Mouse (Mus musculus) embryo, embryonic 10 days (tissue): ENCODE data around the gene Dtnb.

Experiments used
- DNase-seq: peaks from one replicate; pipeline ENCODE4 v3.0.0-alpha.2; 2015; ENCODE audit warnings: low spot score

Gene Dtnb

DNA sequence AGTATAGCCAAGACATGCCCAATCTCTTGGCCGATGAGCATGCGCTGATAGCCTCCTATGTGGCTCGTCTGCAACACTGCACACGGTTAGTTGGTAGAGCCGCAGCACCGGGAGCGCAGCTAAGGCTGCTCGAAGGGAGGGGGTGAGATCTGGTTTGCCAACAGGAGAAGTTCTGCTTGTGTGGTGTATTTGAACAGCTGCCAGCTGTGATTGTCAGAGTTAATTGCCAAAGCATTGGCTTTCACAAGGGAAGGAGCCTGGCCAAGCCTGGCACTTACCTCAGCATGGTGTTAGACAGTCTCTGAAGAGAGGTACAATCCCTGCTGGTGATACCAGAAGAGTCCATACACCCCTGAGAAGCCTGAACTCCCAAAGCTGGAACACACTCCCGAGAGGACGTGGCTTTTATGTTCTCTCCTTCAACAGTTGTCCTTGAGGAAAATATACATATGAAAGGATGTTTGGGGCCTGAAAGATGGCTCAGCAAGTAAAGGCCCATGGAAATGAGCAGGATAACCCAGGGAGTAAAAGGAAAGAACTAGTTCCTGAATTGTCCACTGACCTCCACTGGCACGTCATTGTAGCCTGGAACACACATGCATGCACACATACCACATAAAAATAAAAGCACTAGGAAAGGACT lies 160.6 kb downstream of the Dtnb start:
- no peak for DNase-seq

DNA sequence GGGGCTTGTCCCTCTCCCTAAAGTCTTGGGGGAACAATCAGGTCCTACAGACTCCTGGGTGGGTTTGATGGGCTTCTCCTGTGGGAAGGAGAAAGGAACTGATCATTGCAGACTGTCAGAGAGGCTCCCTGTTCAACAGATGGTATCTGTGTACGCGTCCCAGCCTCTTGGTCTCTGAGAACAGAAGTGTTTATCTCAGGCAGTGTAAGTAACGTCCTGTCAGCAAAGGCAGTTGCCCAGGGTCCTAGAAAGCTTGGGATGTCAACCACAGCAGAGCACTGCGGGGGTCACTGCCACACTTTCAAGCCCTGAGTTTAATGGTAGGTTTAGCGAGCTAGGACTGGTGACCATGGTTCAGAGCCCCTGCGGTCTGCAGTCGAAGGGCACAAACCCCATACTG lies 161.1 kb downstream of the Dtnb start:
- DNase-seq: no peak

DNA sequence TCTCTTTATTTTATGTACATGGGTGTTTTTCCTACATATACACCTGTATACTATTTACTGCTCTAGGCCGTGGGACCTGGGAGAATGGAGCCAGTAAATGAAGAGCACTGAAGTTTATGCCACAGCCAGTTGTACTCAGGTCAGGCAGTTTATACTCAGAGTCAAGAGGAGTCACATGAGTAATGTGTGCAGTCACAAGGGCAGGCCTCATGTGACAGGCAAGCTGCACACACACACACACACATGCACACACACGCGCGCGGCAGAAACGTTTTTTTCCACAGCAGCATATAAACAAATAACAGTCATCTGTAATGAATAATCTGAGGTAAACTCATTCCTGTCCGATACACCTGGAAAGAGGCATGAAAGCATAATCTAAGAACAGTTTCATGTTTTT lies 164.8 kb downstream of the Dtnb start:
- DNase-seq: no peak

DNA sequence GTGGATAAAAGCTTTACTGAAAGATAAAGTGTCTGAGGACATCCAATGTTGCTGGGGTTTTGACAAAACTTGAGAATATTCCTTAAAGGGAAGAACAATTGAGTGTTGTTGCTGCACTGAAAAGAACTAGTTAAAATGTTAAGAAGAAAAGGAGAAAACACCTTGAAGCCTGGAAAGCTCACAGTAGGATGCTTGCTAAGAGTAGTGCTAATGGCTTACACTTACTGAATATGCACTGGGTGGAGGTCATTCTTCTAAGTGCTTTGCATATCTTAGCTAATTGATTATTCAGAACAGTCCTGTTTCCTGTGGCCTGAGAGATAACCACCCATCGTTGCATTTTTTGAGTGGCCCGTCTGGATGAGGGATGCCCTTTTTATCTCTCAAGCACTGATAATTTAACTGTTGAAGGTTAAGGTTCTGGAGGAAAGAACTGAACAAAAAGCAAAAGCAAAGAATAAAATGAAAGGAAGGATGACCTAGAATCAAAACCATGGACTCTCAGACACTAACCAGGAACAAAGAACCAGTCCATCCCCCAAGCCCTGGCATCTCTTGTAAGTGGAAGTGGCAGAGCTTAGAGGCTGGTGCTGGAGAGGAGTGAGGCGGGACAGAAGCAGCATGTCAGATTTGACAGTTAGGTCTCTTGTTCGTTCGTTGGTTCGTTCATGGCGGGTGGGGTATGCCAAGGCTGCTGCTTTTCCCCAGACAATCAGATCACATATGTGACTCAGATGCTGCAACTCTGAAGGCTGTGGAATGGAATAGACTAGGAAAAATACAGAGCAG lies 166.8 kb downstream of the Dtnb start:
- DNase-seq: no peak

DNA sequence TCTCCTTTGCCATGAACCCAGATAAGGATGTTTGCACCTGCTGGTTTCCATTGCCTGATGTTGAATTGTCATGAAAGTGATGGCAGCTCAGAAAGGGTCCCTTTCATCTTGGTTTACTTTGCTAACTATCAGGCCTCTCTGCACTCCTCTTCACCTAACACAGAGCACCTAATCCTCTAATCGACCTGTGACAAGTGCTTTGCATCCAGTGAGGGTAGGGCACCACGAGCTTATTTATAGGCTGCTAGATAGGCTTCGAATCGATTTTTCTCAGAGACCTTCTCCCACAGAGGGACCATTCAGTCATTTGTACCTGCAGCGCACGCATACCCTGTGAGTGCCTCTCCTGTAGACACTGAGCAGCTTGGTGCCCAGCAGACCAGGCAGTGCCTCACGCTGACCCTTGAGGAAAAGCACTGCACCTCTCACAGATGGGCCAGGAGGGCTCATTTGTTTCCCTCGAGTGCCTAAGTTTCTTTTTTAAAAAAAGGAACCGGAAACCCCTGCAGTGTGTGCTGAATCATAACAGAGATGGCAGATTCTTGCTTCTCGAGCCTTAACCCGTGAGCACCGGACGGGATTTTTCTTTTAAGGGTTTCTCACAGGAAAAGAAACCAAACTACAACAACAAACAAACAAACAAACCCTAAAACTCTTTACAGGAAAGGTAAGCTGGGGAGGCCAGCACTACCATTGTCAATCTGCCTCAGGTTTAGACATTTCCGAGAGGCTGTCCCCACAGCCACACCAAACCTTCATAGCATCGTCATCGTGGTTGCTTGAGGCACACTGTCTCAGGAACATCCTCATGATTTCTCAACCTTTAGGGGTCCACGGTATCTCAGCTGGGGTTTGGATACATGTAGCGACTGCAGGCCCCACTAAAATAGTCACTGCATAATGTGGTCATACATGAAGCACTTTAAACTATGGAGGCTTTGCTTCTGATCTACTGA lies 167.8 kb downstream of the Dtnb start:
- no peak for DNase-seq

DNA sequence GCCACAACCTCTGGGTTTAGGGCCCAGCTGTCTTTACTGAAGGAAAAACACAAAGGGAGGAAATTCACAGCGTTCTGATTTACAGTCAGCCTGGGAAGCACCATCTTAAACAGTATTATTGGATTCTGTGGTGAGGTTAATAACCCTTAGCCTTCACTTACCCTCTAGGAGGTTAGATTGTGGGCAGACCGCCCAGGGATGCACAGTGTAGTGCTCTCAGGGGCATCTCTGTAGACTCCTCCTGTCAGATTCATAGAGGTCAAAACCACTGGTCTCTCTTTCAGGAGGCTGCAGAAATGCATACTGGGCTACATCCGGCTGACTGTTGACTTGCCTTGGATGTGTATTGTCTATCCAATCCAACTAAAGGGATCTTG lies 168.5 kb downstream of the Dtnb start:
- no peak for DNase-seq

DNA sequence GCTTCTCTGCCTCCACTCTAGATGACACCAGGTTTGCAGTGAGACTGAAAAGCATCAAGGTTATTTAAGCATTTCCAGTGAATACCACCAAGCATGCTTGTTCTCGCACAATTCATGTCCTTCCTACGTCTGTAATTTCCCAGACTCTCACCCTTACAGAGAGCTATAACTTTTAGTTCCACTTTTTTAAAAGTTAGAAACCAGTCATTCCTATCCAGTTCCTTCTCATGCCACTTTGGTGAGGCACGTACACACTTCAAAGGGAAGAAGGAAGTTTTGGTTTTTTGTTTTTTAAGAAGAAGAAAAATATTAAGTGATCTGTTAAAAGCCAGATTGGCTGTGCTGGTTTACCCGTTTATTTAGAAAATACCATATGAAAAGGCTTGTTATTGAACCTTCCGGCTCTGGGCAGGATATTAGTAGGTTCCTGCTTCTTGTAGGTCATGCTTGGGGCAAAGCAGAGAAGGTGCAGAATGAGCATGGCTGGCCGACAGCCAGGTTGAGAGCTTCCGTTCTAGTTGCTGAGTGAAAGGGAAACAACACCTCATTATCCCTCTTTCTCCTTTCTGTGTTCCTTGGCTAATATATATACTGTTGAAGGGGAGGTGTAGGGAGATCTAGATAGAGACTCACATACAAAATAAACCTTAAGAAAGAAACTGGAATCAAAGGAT lies 173.4 kb downstream of the Dtnb start:
- no peak for DNase-seq

DNA sequence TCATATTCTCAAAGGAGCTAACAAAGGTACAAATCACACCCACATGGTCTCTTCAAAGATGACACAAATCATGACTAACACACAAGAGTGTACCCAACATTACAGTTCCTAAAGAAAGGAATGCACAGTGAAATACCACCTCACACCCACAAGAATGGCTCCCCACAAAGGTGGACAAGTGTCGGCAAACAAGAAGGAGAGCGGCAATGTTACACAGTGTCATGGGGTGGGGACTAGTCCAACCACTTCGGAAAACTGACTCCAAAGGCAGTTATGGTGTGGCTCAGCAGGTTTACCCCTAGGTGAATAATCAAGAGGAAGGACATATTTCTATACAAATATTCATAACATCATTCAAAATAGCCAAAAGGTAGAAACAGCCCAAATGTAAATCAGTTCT lies 174.2 kb downstream of the Dtnb start:
- DNase-seq: no peak

DNA sequence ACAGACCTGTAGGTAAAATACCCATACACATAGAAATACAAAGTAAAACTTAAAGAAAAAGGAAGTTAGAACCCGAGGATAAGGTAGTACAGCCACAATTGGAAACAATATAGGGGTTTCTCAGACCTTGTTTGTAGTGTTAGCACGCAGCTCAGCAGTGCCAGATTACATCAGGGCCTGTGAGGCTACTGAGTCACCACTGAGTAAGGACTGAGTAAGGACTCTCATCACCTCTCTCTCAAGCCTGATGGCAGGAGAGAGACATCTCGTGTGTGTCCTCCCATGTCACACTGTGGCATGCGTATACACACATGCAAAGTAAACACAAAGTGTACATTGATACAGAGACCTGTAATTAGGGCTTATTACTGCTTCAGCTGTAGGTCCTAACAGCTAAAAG lies 175.4 kb downstream of the Dtnb start:
- no peak for DNase-seq

DNA sequence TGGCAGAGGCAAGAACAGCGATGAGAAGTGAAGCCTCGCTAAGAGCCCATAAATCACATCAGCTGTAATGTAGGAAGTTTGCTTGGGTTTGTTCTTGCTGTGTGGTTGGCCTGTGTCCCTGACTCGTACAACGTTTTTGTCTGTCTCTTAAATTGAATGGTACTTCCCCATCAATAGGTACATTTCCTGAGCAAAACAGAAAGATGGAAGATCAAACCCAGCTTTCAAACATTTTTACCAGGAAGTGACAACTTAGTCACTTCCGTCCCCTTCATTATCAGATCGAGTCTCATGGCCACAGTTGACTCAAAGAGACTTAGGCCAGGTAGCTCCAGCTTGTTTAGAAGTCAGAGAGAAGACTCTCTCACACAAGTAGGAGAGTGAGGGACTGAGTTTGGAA lies 183.3 kb downstream of the Dtnb start:
- DNase-seq: no peak

DNA sequence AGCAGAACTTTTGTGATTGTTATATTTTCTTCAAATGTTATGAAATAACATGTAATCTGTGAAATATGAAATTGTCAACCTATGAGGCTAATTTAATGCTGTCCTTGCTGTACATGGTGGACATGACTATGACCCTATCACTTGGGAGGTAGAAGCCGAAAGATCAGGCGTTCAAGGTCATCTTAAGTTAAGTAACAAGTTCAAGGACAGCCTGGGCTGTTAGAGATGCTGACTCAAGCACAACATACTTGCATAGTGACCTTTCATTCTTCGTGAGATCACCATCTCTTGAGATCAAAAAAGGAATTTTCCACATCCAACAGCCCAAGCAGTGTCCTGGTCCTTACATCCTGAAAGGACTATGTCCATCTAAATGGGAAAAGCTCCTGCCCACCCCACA lies 184.0 kb downstream of the Dtnb start:
- no peak for DNase-seq

DNA sequence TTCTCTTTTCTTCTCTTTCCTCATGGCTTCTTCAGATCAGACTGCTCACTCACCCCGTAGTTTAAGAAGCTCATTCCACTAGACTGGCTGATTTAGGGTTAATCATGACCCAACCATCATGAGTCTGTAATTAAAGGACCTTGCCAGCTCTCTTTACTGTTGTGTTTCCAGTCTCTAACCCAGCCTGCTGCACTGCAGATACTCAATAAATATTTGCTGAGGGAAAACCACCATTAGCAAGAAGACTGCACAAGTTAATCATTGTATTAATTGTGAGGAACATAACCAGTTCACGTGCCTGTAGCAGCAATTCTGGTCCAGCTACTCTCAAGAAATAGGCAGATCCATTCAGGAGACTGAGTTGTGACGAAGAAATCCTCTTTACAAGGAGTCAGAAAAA lies 185.9 kb downstream of the Dtnb start:
- DNase-seq: no peak

DNA sequence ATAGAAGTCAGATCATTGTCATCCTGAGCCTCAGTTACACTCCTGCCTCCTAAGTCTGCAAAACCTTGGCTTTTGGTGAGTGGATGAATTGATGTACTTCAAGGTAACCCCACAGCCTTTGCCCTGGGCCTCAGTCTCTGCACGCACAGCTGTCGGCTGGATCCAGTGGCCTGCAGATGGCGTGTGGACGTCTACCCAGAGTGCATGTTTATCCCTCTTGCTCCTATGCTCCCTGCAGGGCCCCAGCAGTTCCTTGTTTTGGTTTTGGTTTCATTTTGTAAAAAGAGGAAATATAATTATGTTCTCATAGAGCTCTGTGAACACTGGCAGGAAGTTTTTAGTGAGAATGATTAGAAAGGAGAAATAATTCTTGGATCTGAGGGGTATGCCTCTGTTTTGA lies 187.2 kb downstream of the Dtnb start:
- peak; percentile 38 for DNase-seq

DNA sequence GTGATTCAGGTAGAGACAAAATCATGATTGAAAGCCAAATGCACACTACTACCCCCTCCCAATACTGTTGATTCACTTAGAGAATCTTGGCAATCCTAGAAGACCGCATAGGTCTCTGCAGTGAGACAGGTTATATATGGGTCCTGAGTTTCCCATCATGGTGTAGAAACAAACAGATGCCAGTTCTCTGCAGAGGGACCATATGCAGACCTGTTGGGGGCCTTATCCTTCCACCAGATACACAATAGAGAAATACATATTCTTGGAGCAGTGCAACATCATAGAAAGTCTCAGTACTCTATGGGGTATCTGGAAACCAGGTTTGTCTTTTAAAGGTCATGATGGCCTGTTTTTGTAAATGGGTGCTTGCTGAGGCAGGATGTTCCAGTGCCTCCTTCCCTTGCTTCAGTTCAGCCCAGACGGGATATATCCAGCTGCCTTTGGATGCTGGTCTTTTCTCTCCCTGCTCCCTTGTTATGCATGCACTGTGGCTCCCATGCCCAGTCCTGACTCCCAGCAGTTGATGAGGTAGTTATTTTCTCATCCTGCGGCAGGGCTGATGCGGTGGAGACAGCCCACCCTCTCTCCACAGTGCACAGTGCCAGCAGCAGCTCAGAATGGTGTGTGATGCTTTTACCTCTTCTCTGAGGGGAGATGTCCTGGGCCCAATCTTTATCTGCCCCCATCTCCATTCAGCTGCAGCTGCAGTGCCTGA lies 188.9 kb downstream of the Dtnb start:
- DNase-seq: no peak

DNA sequence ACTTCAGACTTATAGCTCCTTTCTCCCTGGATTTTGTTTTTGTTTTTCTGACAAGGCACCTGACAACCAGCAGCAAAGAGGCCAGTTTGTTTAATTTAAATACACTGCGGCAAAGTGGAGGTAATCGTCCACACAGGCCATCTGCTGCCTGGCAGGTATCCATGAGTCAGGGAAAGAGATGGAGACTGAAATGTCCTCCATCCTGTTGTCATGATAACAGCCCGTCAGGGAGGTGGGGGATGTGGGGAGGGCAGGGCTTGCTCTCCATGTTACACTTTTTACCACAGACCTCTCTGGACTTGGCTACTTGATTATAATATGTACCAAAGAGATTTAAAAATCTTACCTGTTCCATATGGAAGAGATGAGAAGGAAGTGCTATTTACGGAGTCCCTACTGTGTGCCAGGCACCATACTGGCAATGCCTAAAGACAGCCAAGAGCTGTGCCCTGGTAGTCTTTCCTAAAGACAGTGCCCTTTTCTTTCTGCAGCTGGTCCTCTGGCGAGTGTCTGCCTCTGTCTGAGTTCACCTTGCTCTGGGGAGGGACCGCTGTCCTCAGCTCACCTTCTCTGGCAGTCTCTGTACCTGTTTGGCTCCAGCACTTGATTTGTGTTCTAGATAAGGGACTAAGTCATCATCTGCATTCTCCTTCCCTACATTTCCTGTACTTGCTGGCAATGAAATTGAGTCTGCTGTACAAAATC lies 189.6 kb downstream of the Dtnb start:
- DNase-seq: no peak

DNA sequence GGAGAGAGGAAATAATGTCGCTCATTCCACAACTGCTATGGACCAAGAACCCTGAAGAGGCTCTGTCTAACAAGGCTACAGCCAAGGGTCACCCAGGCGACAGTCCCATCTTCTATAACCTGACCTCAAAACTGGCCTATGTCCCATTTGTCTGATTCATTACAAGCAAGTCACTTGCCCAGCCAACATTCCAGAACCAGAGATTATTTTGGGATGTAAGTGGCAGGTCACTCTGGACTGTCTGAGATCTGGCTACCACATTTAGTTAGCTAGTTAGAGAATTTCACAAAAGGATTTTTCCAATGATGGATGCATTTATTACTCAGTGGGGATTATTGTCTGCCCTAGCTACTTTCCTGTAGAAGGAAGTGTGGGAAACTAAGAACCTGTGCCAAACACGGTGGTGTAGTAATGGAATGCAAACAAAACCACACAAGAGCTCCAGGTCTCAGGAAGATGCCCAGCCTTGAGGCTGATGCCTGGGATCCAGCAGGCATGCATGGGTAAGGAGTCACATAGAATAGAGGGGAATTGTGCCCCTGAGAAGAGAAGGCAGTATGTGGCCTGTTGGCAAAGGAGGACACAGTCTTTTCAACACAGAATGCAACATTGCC lies 192.1 kb downstream of the Dtnb start:
- no peak for DNase-seq

DNA sequence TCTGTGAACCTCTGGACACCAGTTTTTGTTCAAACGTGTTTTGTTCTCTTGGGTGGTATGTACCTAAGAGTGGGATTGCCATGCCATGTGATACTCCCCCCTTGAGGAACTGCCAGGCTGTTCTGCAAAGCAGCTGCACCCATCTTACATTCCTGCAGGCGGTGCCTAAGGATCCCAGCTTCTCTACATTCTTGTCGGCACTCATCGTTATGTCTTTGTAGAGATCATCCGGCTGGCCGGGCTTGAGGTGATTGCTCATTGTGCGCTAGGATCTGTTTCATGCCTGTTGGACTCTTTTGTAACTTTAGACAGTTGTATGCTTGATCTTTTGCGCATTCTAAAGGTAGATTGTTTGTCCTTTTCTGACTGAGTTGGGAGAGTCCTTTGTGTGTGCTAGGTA lies 195.2 kb downstream of the Dtnb start:
- DNase-seq: no peak

DNA sequence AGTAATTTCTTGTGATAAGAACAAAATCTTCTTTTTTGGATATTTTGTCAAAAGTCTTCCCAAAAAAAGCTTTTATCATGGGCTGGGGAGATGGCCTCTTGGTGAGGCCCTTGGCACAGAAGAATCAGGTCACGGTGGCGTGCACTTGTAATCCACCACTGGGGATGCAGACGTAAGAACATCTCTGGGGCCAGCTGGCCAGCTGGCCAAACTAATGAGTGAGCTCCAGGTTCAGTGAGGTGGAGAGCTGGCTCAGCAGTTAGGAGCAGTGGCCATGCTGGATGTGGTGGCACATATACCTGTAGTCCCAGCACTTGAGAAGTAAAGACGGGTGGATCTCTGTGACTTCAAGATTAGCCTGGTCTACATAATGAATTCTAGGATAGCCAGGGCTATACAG lies 196.2 kb downstream of the Dtnb start:
- DNase-seq: no peak

DNA sequence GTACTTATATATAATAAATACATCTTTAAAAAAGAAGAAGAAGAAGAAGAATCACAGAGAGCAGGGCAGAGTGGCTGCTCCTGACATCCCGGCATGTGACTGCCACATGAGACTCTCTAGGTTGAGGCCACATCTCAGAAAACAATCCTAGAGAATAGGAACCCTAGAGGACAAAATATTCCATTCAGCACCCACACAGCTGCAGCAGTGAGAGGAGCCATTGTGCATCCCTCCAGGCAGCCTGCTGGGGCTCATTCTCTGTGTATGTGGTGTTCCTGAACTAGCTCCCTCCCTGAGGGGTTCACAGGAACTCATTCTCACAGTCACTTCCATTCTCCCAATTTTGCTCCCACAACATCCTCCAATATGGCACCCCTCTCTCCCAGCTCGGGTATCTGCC lies 198.4 kb downstream of the Dtnb start:
- no peak for DNase-seq

DNA sequence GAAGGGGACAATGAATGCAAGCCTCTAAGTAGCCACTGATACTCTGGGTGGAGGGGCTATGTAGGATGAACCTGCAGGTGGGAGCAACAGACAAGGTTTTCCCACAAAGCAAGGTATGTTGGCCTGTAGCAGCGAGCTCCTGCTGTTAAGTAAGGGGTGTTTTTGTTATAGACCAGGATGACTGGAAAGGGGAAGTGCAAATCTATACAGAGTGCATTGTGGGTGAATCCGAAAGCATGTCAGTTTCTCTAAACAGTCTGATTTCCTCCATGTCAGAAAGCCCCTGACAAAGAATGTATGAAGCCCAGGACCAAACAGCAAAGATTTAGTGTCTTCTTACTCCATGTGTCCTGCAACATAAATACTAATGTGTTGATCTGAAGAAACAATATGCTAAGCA lies 198.9 kb downstream of the Dtnb start:
- no peak for DNase-seq

DNA sequence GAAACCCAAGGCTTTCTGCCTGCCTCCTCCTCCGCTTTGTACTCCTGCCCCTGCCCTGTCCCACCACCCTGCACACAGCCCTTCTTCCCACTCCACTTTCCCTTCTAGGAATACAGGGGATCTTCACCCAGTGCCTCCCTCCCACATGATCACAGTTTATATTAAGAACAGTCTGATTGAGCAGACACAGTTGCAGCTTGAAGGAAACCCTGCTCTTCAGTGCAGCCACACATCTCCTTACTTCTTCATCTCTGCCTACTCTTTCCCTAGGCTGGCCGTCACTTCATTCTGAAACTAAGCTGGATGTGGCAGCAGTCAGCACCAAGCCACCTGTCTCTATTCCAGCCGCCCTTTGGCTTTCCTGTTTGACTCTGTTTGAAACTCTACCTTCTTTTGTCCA lies 201.5 kb downstream of the Dtnb start:
- DNase-seq: no peak
